ENCODE assay signal across 30 mouse cellular contexts in genomic region chr8:66745612-66746011, GRCm38 (mm10). TPM values are rescaled to one million over a fixed set of nuclear protein-coding genes. Genes with fewer than 3 reads are reported as not detected.
DNase-seq lines count a peak whose midpoint lies in the region; ATAC-seq and TF ChIP-seq lines count a peak whose summit lies in the region.
"Had no signal": no experiment of that assay in that cellular context is flagged by ENCODE, and none has a peak within 500 bp of the region (broad histone marks: within the 10 kb centered on the region; RNA-seq: fewer than 3 reads in every experiment).

No protein-coding gene starts in this region.

- intact Hi-C loops in gastrocnemius, adult 2 months (cut with DNase I) = no loop called here

- H3K4me3 ChIP-seq in layer of hippocampus, adult 2 months = no peak overlapping the region
- H3K4me3 ChIP-seq in gastrocnemius, adult 2 months = no peak overlapping the region
- H3K4me3 ChIP-seq: embryonic facial prominence, embryonic 13.5 days; embryonic facial prominence, embryonic 15.5 days; erythroblast, embryonic 14.5 days; forebrain, embryonic 10.5 days; forebrain, embryonic 12.5 days; forebrain, embryonic 15.5 days had no signal

- peak; percentile 94 for ATAC-seq in frontal cortex, adult (ENCODE audit: low TSS enrichment)
- ATAC-seq: activated CD4-positive, CD25-positive, alpha-beta regulatory T cell, adult 4 months; CD4-positive, CD25-positive, alpha-beta regulatory T cell, adult 4 months; forebrain, embryonic 15.5 days; Patski had no signal

- no peak for DNase-seq in frontal cortex, postnatal 14 days (ENCODE audit: low spot score in 2 of 2)
- no peak for DNase-seq in layer of hippocampus, adult 2 months (ENCODE audit: low spot score in 2 of 2)
- DNase-seq in layer of hippocampus, adult 8-10 months (ENCODE audit: low spot score in 2 of 2) = no peak
- DNase-seq in right cerebral cortex, adult 18-20 months = peak; percentile 38
- no peak for DNase-seq in right cerebral cortex, postnatal 14 days
- no peak for DNase-seq in gastrocnemius, adult 2 months
- DNase-seq: adrenal gland, adult 8-10 months; adrenal gland, postnatal 14 days; adrenal gland, postnatal 36 days; B cell, adult 2 months; cerebellum, adult 11 months; cerebellum, adult 18-20 months; cerebellum, adult 8-10 months; cerebellum, adult 9-11 months; cerebellum, postnatal 14 days; cerebellum, postnatal 36 days; embryo, embryonic 11 days had no signal

- H3K27ac ChIP-seq in layer of hippocampus, adult 2 months = peak overlapping the region; percentile 24; the same call in 1 of the 2 replicates
- H3K27ac ChIP-seq in gastrocnemius, adult 2 months = no peak overlapping the region
- H3K27ac ChIP-seq: embryonic facial prominence, embryonic 13.5 days; embryonic facial prominence, embryonic 15.5 days; forebrain, embryonic 10.5 days; forebrain, embryonic 12.5 days; forebrain, embryonic 15.5 days had no signal

- TF ChIP-seq CTCF in layer of hippocampus, adult 2 months (conservative IDR thresholded peaks at IDR 0.05) = no peak
- no peak for TF ChIP-seq CTCF in gastrocnemius, adult 2 months (IDR thresholded peaks at IDR 0.05)

RNA-seq across cellular contexts. Expression of gene Npy1r, which starts 48.6 kb away (rescaled TPM):
- 10 to 100 TPM; 28.9 to 30.6 TPM for total RNA-seq in layer of hippocampus, adult 2 months (2021)
- total RNA-seq in layer of hippocampus, adult 8-10 months (2022) = 10 to 100 TPM; 28.2 to 29.4 (median 29.1) TPM
- 1 to 10 TPM; 1.6 to 2.1 TPM for total RNA-seq in gastrocnemius, adult 2 months (2021)
- total RNA-seq: CH12.LX; common myeloid progenitor, adult 5-6 weeks had no signal

RNA-seq across cellular contexts. Expression of gene Npy5r, which starts 57.7 kb away (rescaled TPM):
- total RNA-seq in layer of hippocampus, adult 2 months (2021) = 10 to 100 TPM; 10.1 to 10.9 TPM
- 1 to 10 TPM; 7.9 to 9.8 (median 8.3) TPM for total RNA-seq in layer of hippocampus, adult 8-10 months (2022)
- total RNA-seq in gastrocnemius, adult 2 months (2021) = not detected
- total RNA-seq: CH12.LX; common myeloid progenitor, adult 5-6 weeks; G1E had no signal

Comparison
In these comparisons a context has a peak if more than half of its experiments do, and no peak if none do; other contexts are left out.
1. RNA of gene Npy1r, which starts 48.6 kb away (total RNA-seq): 28.9 to 30.6 TPM in layer of hippocampus, adult 2 months and 28.2 to 29.4 TPM in layer of hippocampus, adult 8-10 months; 1.6 to 2.1 TPM in gastrocnemius, adult 2 months; every median in the first group is over 4 times any median in the second.
2. RNA of gene Npy5r, which starts 57.7 kb away (total RNA-seq): 10.1 to 10.9 TPM in layer of hippocampus, adult 2 months and 7.9 to 9.8 TPM in layer of hippocampus, adult 8-10 months; not detected in gastrocnemius, adult 2 months; every median in the first group is over 4 times any median in the second.